Mouse (Mus musculus) lung, postnatal 0 days (tissue): ENCODE measurements around the gene Rab34. TPM values are rescaled to one million over a fixed set of nuclear protein-coding genes. Genes with fewer than 3 reads are reported as not detected.
"Not testable (repeated sequence)": the region's sequence is repeated elsewhere in the genome, so short reads cannot be mapped to it uniquely, and the experiment has no call there.

Experiments used
- ATAC-seq: fragments of 200-750 bp; cut with Nextera tagmentation; 2 replicates; pipeline ENCODE4 v1.8.0; 2017; ENCODE audit warnings: moderate library complexity
- DNase-seq: peaks from one replicate; pipeline ENCODE4 v3.0.0-alpha.2; 2016; ENCODE audit warnings: low spot score
- H3K27ac ChIP-seq: fragments of 300-500 bp; sonication (generic); 2 replicates; pipeline ENCODE4 v1.5.1; 2014; ENCODE audit warnings: antibody characterized with exemption, mild to moderate bottlenecking, low read length, mixed read lengths
- H3K27me3 ChIP-seq: fragments of 300-500 bp; sonication (generic); replicated peaks from 2 replicates; pipeline ENCODE4 v1.6.1; 2014; ENCODE audit warnings: low read length, mixed read lengths; ENCODE audit not compliant: insufficient read depth
- H3K36me3 ChIP-seq: fragments of 300-500 bp; sonication (generic); 2 replicates; pipeline ENCODE4 v1.6.1; 2014; ENCODE audit warnings: low read length, mixed read lengths; ENCODE audit not compliant: insufficient read depth
- H3K4me1 ChIP-seq: fragments of 300-500 bp; sonication (generic); 2 replicates; pipeline ENCODE4 v1.6.1; 2014; ENCODE audit warnings: antibody characterized with exemption, low read depth, low read length, mixed read lengths; ENCODE audit not compliant: insufficient read depth
- H3K4me2 ChIP-seq: fragments of 300-500 bp; sonication (generic); replicated peaks from 2 replicates; pipeline ENCODE4 v1.6.1; 2014; ENCODE audit warnings: low read depth, mild to moderate bottlenecking, low read length, moderate library complexity, mixed read lengths
- H3K4me3 ChIP-seq: fragments of 300-500 bp; sonication (generic); 2 replicates; pipeline ENCODE4 v1.5.1; 2014; ENCODE audit warnings: low read depth, low read length
- H3K9ac ChIP-seq: fragments of 300-500 bp; sonication (generic); replicated peaks from 2 replicates; pipeline ENCODE4 v1.6.1; 2014; ENCODE audit warnings: low read depth, mild to moderate bottlenecking
- H3K9me3 ChIP-seq: fragments of 300-500 bp; sonication (generic); 2 replicates; pipeline ENCODE4 v1.6.1; 2016; ENCODE audit warnings: low read length, mixed read lengths
- CTCF ChIP-seq: IDR thresholded peaks from 2 replicates; pipeline ENCODE4 v1.5.1; 2016; ENCODE audit warnings: antibody characterized with exemption, mild to moderate bottlenecking
- EP300 ChIP-seq: IDR thresholded peaks from 2 replicates; pipeline ENCODE4 v1.6.1; 2016; ENCODE audit warnings: antibody characterized with exemption, mild to moderate bottlenecking, control low read depth
- WGBS: fragments of 180-500 bp; shearing (Covaris S2); extraction: QIAGEN DNeasy Blood & Tissue Kit; methylation state at CpG from one replicate; pipeline ENCODE4 v1.1.7; 2014; 5-methylcytosine and 5-hydroxymethylcytosine counted together
- polyA plus RNA-seq: library from polyadenylated mRNA; unstranded; fragments of >200 nt; fragmentation: Nextera tagmentation; extraction: Ambion mirVana; gene quantifications from 2 replicates; pipeline ENCODE4 v1.2.1, GENCODE M21; 2015

Rab34 gene
- polyA plus RNA-seq, 1 experiment from 2014 or later: 103 TPM

GRCm38 (mm10) chr11:78182450-78182849 lies 5.8 kb upstream of the Rab34 start:
- Histone ChIP-seq H3K9ac (peak overlapping the region; percentile 58), H3K27ac (no peak overlapping the region), H3K4me3 (peak overlapping the region; percentile 72), H3K36me3 (peaks cover 11% of the 10 kb centered on the region; the same call in 1 of the 2 replicates), H3K4me2 (peak overlapping the region; percentile 67), H3K4me1 (peaks cover 13% of the 10 kb centered on the region; the same call in 1 of the 2 replicates), H3K9me3 (no peaks in the 10 kb centered on the region), H3K27me3 (no peaks in the 10 kb centered on the region)
- no peak for DNase-seq
- ATAC-seq: no peak
- TF ChIP-seq CTCF (no peak), EP300 (no peak)
- WGBS: under 1% methylated on average over 7 of the region's 7 CpGs

- Histone ChIP-seq H3K4me2 (peak within 1 kb of the TSS; percentile 67), H3K9ac (peak within 1 kb of the TSS; percentile 58), H3K4me3 (peak within 1 kb of the TSS; percentile 72), H3K36me3 (peaks cover 11% of the 10 kb centered on the region; the same call in 1 of the 2 replicates), H3K9me3 (no peaks in the 10 kb centered on the region), H3K4me1 (peaks cover 13% of the 10 kb centered on the region; the same call in 1 of the 2 replicates), H3K27ac (peak within 1 kb of the TSS; percentile 84), H3K27me3 (no peaks in the 10 kb centered on the region)
- WGBS: under 1% methylated on average over 38 of the region's 38 CpGs
- TF ChIP-seq CTCF: peak; percentile 61
- TF ChIP-seq EP300: peak; percentile 67
- DNase-seq: peak; percentile 99
- peak; percentile 88 for ATAC-seq
Measured at GRCm38 (mm10) chr11:78182961-78183844, 5.0 kb upstream of the Rab34 start, which contains the start of gene Rpl23a. Gene Rpl23a, minus strand, starts transcription at chr11:78183584.

GRCm38 (mm10) chr11:78183884-78184514 lies 4.2 kb upstream of the Rab34 start:
- no peaks in the 10 kb centered on the region for H3K27me3 ChIP-seq
- no peak for DNase-seq
- peaks cover 11% of the 10 kb centered on the region; the same call in 1 of the 2 replicates for H3K4me1 ChIP-seq
- H3K4me3 ChIP-seq: peak overlapping the region; percentile 72; the same call in 1 of the 2 replicates
- no peak for ATAC-seq
- TF ChIP-seq CTCF: no peak
- TF ChIP-seq EP300: no peak
- H3K9me3 ChIP-seq: no peaks in the 10 kb centered on the region
- 39% methylated on average over 10 of the region's 10 CpGs for WGBS
- no peak overlapping the region for H3K27ac ChIP-seq
- H3K4me2 ChIP-seq: peak overlapping the region; percentile 67; the same call in 1 of the 2 replicates
- H3K9ac ChIP-seq: no peak overlapping the region
- H3K36me3 ChIP-seq: peaks cover 11% of the 10 kb centered on the region; the same call in 1 of the 2 replicates

GRCm38 (mm10) chr11:78184702-78185101 lies 3.5 kb upstream of the Rab34 start:
- H3K4me1 ChIP-seq: not testable (repeated sequence)
- H3K36me3 ChIP-seq: peaks cover 11% of the 10 kb centered on the region; the same call in 1 of the 2 replicates
- 93% methylated on average over 6 of the region's 6 CpGs for WGBS

GRCm38 (mm10) chr11:78189234-78190040 lies 1.2 kb downstream of the Rab34 start:
- Histone ChIP-seq H3K36me3 (no peaks in the 10 kb centered on the region), H3K4me1 (peaks cover 9% of the 10 kb centered on the region; the same call in 1 of the 2 replicates), H3K27ac (peak overlapping the region; percentile 95), H3K4me3 (peak overlapping the region; percentile 71), H3K27me3 (no peaks in the 10 kb centered on the region), H3K4me2 (peak overlapping the region; percentile 87), H3K9me3 (no peaks in the 10 kb centered on the region), H3K9ac (peak overlapping the region; percentile 77)
- DNase-seq (peak; percentile 87), ATAC-seq (peak; percentile 76)
- TF ChIP-seq CTCF (no peak), EP300 (no peak)
- 1% methylated on average over 31 of the region's 42 CpGs for WGBS

More at GRCm38 (mm10) chr11:78184702-78185101, 3.5 kb upstream of the Rab34 start:
- not testable (repeated sequence) for H3K27me3 ChIP-seq, H3K27ac ChIP-seq, H3K4me3 ChIP-seq, H3K9me3 ChIP-seq, DNase-seq, H3K9ac ChIP-seq, H3K4me2 ChIP-seq, ATAC-seq
